In genomic region chr2:178711587-178712080, GRCm38 (mm10) we compare ENCODE assay signal across 17 mouse cellular contexts.
DNase-seq lines count a peak whose midpoint lies in the region.
"Had no signal": no experiment of that assay in that cellular context is flagged by ENCODE, and none has a peak within 500 bp of the region (broad histone marks: within the 10 kb centered on the region; RNA-seq: fewer than 3 reads in every experiment).

No protein-coding gene starts in this region.

- DNase-seq in embryo, embryonic 10 days (ENCODE audit: low spot score) = peak; percentile 47
- no peak for DNase-seq in embryo, embryonic 11 days
- DNase-seq in kidney, postnatal 10 days = peak; percentile 19
- no peak for DNase-seq in kidney, postnatal 36 days
- peak; percentile 26 for DNase-seq in ovary, postnatal 36 days (ENCODE audit: low spot score)
- no peak for DNase-seq in ovary, postnatal 10 days (ENCODE audit: low spot score)
- peak; percentile 79 for DNase-seq in retina, postnatal 1 day
- DNase-seq in adrenal gland, adult 18-20 months (ENCODE audit: low spot score in 2 of 2) = no peak
- DNase-seq: cerebellum, adult 8-10 months; heart, adult 11 months; heart, postnatal 14 days; kidney, postnatal 25 days; left cerebral cortex, postnatal 4 days; liver, embryonic 13.5 days; lung, postnatal 14 days; midbrain, embryonic 14.5 days; right cerebral cortex, postnatal 4 days had no signal

Comparison
In these comparisons a context has a peak if more than half of its experiments do, and no peak if none do; other contexts are left out.
1. DNase-seq: peak in embryo, embryonic 10 days (single experiment), kidney, postnatal 10 days (single experiment), ovary, postnatal 36 days (single experiment) and retina, postnatal 1 day (single experiment); none in embryo, embryonic 11 days (single experiment), kidney, postnatal 36 days (0 of 2), ovary, postnatal 10 days (single experiment) and adrenal gland, adult 18-20 months (0 of 2).